Mouse (Mus musculus): ENCODE data around the gene Nmur1.
A peak's percentile ranks its signal among the peaks of the same experiment; 100 is the strongest.
"Not testable (repeated sequence)": the region's sequence is repeated elsewhere in the genome, so short reads cannot be mapped to it uniquely, and the experiment has no call there.

Gene Nmur1

GRCm38 (mm10) chr1:86426128-86426527 is at the start of gene Nmur1, which contains the start of gene Tex44:
Gene Nmur1 (minus strand): TSS chr1:86426228.
Gene Tex44 (plus strand): TSS chr1:86426329.
- DNase-seq (ENCODE audit: low spot score in 2 of 2), result no peak

- DNase-seq (ENCODE audit: low spot score in 2 of 2), result no peak
These were observed 47.2 kb upstream of the Nmur1 start for GRCm38 (mm10) chr1:86473109-86473760.

- DNase-seq (ENCODE audit: low spot score in 2 of 2), result no peak
These were observed 46.3 kb upstream of the Nmur1 start for GRCm38 (mm10) chr1:86472197-86472952.

- not testable (repeated sequence) for DNase-seq (ENCODE audit: low spot score in 2 of 2)
These were observed 45.5 kb upstream of the Nmur1 start for GRCm38 (mm10) chr1:86471504-86471961.

GRCm38 (mm10) chr1:86470519-86471181 is 44.6 kb upstream of the Nmur1 start:
- DNase-seq (ENCODE audit: low spot score in 2 of 2), result no peak

GRCm38 (mm10) chr1:86469876-86470275 is 43.8 kb upstream of the Nmur1 start:
- DNase-seq (ENCODE audit: low spot score in 2 of 2), result no peak

GRCm38 (mm10) chr1:86467416-86467815 is 41.4 kb upstream of the Nmur1 start:
- no peak for DNase-seq (ENCODE audit: low spot score in 2 of 2)

GRCm38 (mm10) chr1:86464875-86465224 is 38.8 kb upstream of the Nmur1 start:
- no peak for DNase-seq (ENCODE audit: low spot score in 2 of 2)

- no peak for DNase-seq (ENCODE audit: low spot score in 2 of 2)
These were observed 38.3 kb upstream of the Nmur1 start for GRCm38 (mm10) chr1:86464223-86464874.

GRCm38 (mm10) chr1:86459371-86459770 is 33.3 kb upstream of the Nmur1 start:
- DNase-seq (ENCODE audit: low spot score in 2 of 2), result no peak

- no peak for DNase-seq (ENCODE audit: low spot score in 2 of 2)
These were observed 31.0 kb upstream of the Nmur1 start for GRCm38 (mm10) chr1:86456892-86457581.

- DNase-seq (ENCODE audit: low spot score in 2 of 2), result no peak
These were observed 26.7 kb upstream of the Nmur1 start for GRCm38 (mm10) chr1:86452713-86453112.

- DNase-seq (ENCODE audit: low spot score in 2 of 2), result no peak
These were observed 23.9 kb upstream of the Nmur1 start for GRCm38 (mm10) chr1:86449966-86450365.

GRCm38 (mm10) chr1:86448272-86448671 is 22.2 kb upstream of the Nmur1 start:
- DNase-seq (ENCODE audit: low spot score in 2 of 2), result no peak

- DNase-seq (ENCODE audit: low spot score in 2 of 2), result peak in 1 of 2 experiments; percentile 54
These were observed 21.7 kb upstream of the Nmur1 start for GRCm38 (mm10) chr1:86447596-86448171.

- no peak for DNase-seq (ENCODE audit: low spot score in 2 of 2)
These were observed 17.6 kb upstream of the Nmur1 start for GRCm38 (mm10) chr1:86443386-86444172.

- DNase-seq (ENCODE audit: low spot score in 2 of 2), result no peak
These were observed 16.8 kb upstream of the Nmur1 start for GRCm38 (mm10) chr1:86442832-86443231.

- peak; percentile 62 to 82 for DNase-seq (ENCODE audit: low spot score in 2 of 2)
These were observed 16.2 kb upstream of the Nmur1 start for GRCm38 (mm10) chr1:86441980-86442831.

GRCm38 (mm10) chr1:86441724-86441979 is 15.6 kb upstream of the Nmur1 start:
- DNase-seq (ENCODE audit: low spot score in 2 of 2), result no peak

All from cerebellum, postnatal 4 days (tissue).